Mouse (Mus musculus) hindbrain, embryonic 12.5 days (tissue): ENCODE results near the gene Parp16. TPM values are rescaled to one million over a fixed set of nuclear protein-coding genes. Genes with fewer than 3 reads are reported as not detected.
"Not testable (repeated sequence)": the region's sequence is repeated elsewhere in the genome, so short reads cannot be mapped to it uniquely, and the experiment has no call there.

Experiments
- ATAC-seq: fragments of 200-750 bp; cut with Nextera tagmentation; 2 replicates; pipeline ENCODE4 v1.8.0; 2017; ENCODE audit warnings: moderate TSS enrichment; ENCODE audit not compliant: low FRiP score
- H3K27ac ChIP-seq: fragments of 300-500 bp; sonication (generic); 2 replicates; pipeline ENCODE4 v1.5.1; 2016; ENCODE audit warnings: mild to moderate bottlenecking
- H3K27me3 ChIP-seq: fragments of 300-500 bp; sonication (generic); 2 replicates; pipeline ENCODE4 v1.6.1; 2016; ENCODE audit warnings: mild to moderate bottlenecking
- H3K36me3 ChIP-seq: fragments of 300-500 bp; sonication (generic); 2 replicates; pipeline ENCODE4 v1.6.1; 2016; ENCODE audit warnings: mild to moderate bottlenecking
- H3K4me1 ChIP-seq: fragments of 300-500 bp; sonication (generic); 2 replicates; pipeline ENCODE4 v1.6.1; 2016
- H3K4me2 ChIP-seq: fragments of 300-500 bp; sonication (generic); replicated peaks from 2 replicates; pipeline ENCODE4 v1.6.1; 2016; ENCODE audit warnings: mild to moderate bottlenecking
- H3K4me3 ChIP-seq: fragments of 300-500 bp; sonication (generic); 2 replicates; pipeline ENCODE4 v1.5.1; 2016; ENCODE audit warnings: mild to moderate bottlenecking
- H3K9ac ChIP-seq: fragments of 300-500 bp; sonication (generic); 2 replicates; pipeline ENCODE4 v1.6.1; 2016; ENCODE audit warnings: mild to moderate bottlenecking, moderate library complexity
- H3K9me3 ChIP-seq: fragments of 300-500 bp; sonication (generic); replicated peaks from 2 replicates; pipeline ENCODE4 v1.6.1; 2016; ENCODE audit warnings: mild to moderate bottlenecking
- WGBS: fragments of 180-500 bp; shearing (Covaris S2); methylation state at CpG from one replicate; pipeline ENCODE4 v1.1.7; 2016; 5-methylcytosine and 5-hydroxymethylcytosine counted together
- polyA plus RNA-seq: library from polyadenylated mRNA; unstranded; fragments of >200 nt; fragmentation: Nextera tagmentation; extraction: Ambion mirVana; gene quantifications from 2 replicates; pipeline ENCODE4 v1.2.1, GENCODE M21; 2016

Gene Parp16
- polyA plus RNA-seq, 1 experiment from 2014 or later, result 5.8 TPM

- Histone ChIP-seq H3K36me3 (no peaks in the 10 kb centered on the region), H3K9ac (no peak overlapping the region), H3K9me3 (no peaks in the 10 kb centered on the region), H3K4me1 (peaks cover 11% of the 10 kb centered on the region), H3K4me3 (no peak overlapping the region), H3K4me2 (no peak overlapping the region), H3K27me3 (no peaks in the 10 kb centered on the region), H3K27ac (no peak overlapping the region)
- 68% methylated on average over 6 of the region's 6 CpGs for WGBS
- ATAC-seq, result no peak
Observed at GRCm38 (mm10) chr9:65217661-65218060, 22.5 kb downstream of the Parp16 start.

DNA sequence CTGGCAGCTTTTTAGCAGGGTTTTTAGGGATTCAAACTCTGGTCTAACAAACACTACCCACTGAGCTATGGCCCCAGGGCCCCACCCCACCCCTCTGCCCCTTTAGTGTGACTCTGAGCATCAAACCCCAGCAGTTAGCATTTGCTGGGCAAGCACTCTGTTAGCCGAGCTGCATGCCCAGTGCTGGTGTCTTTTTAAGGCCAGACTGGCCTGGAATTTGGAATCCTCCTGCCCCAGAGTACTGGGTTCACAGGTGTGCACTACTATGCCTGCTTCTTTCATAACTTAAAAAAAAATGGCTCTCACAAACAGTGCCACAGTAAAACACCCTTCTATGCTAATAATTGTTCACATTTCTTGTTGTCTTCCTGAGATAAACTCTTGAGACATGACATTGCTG is 23.8 kb downstream of the Parp16 start:
- Histone ChIP-seq H3K4me2 (no peak overlapping the region), H3K27me3 (no peaks in the 10 kb centered on the region), H3K9me3 (no peaks in the 10 kb centered on the region), H3K27ac (no peak overlapping the region), H3K4me1 (peaks cover 11% of the 10 kb centered on the region), H3K9ac (no peak overlapping the region), H3K36me3 (no peaks in the 10 kb centered on the region), H3K4me3 (no peak overlapping the region)
- ATAC-seq, result no peak
- 71% methylated on average over 1 of the region's 1 CpGs for whole genome bisulfite sequencing

DNA sequence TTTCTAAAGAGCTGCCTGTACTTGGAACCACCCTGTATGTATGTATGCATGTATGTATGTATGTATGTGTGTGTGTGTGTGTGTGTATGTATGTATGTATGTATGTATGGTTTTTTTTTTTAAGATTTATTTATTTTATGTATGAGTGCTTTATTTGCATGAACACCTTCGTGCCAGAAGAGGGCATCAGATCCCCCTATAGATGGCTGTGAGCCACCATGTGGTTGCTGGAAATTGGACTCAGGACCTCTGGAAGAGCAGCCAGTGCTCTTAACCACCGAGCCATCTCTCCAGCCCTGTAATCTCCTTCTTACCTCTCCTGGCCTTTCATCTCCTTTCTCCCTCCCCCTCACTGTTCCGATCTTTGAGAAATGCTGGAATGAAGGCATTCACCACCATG is 25.2 kb downstream of the Parp16 start:
- H3K9me3 ChIP-seq, H3K4me2 ChIP-seq, H3K4me3 ChIP-seq, H3K4me1 ChIP-seq, H3K27ac ChIP-seq, H3K36me3 ChIP-seq, ATAC-seq, H3K27me3 ChIP-seq, H3K9ac ChIP-seq: not testable (repeated sequence)
- WGBS, result 52% methylated on average over 3 of the region's 3 CpGs

GRCm38 (mm10) chr9:65223927-65224326 is 28.8 kb downstream of the Parp16 start:
- Histone ChIP-seq H3K4me2 (no peak overlapping the region), H3K4me3 (no peak overlapping the region), H3K27me3 (no peaks in the 10 kb centered on the region), H3K9me3 (no peaks in the 10 kb centered on the region), H3K27ac (no peak overlapping the region), H3K36me3 (no peaks in the 10 kb centered on the region), H3K9ac (no peak overlapping the region), H3K4me1 (no peaks in the 10 kb centered on the region)
- no peak for ATAC-seq
- WGBS, result 86% methylated on average over 6 of the region's 6 CpGs

- H3K27me3 ChIP-seq, result no peaks in the 10 kb centered on the region
- no peak overlapping the region for H3K27ac ChIP-seq
- WGBS, result 45% methylated on average over 4 of the region's 4 CpGs
- H3K9me3 ChIP-seq, result no peaks in the 10 kb centered on the region
- no peak overlapping the region for H3K9ac ChIP-seq
- no peak for ATAC-seq
- no peak overlapping the region for H3K4me3 ChIP-seq
- no peak overlapping the region for H3K4me2 ChIP-seq
- no peaks in the 10 kb centered on the region for H3K4me1 ChIP-seq
- no peaks in the 10 kb centered on the region for H3K36me3 ChIP-seq
Observed at GRCm38 (mm10) chr9:65225795-65226194, 30.6 kb downstream of the Parp16 start.

GRCm38 (mm10) chr9:65230250-65230649 is 35.1 kb downstream of the Parp16 start:
- no peaks in the 10 kb centered on the region for H3K9me3 ChIP-seq
- 75% methylated on average over 6 of the region's 6 CpGs for WGBS
- no peak overlapping the region for H3K9ac ChIP-seq
- ATAC-seq, result no peak
- no peaks in the 10 kb centered on the region for H3K36me3 ChIP-seq
- H3K4me3 ChIP-seq, result no peak overlapping the region
- H3K27ac ChIP-seq, result peak overlapping the region; percentile 65; the same call in 1 of the 2 replicates
- H3K4me2 ChIP-seq, result no peak overlapping the region
- peaks cover 4% of the 10 kb centered on the region; the same call in 1 of the 2 replicates for H3K4me1 ChIP-seq
- no peaks in the 10 kb centered on the region for H3K27me3 ChIP-seq

DNA sequence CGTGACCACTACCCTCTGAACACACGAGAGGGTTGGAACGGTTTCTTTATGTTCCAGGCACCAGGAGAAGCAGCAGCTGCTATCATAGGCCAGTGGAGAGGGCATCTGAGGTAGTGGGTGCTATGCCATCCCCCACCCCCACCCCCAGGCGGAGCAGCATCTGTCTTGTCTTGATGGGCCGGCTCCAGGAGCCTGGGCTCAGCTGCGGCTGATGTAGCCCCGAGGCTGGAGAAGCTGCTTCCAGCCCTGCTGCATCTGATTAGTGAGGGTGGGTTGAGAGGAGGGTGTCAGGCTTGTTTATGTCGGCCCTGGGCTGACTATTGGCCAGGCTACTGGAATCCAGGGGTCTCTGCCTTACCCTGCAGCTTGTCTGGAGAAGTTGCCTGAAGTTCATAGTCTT is 36.1 kb downstream of the Parp16 start:
- Histone ChIP-seq H3K27ac (peak overlapping the region; percentile 65), H3K36me3 (no peaks in the 10 kb centered on the region), H3K9ac (no peak overlapping the region), H3K9me3 (no peaks in the 10 kb centered on the region), H3K4me2 (no peak overlapping the region), H3K4me1 (peaks cover 4% of the 10 kb centered on the region; the same call in 1 of the 2 replicates), H3K27me3 (no peaks in the 10 kb centered on the region), H3K4me3 (no peak overlapping the region)
- WGBS, result 61% methylated on average over 8 of the region's 8 CpGs
- ATAC-seq, result peak; percentile 88

GRCm38 (mm10) chr9:65233243-65233985 is 38.3 kb downstream of the Parp16 start:
- H3K9me3 ChIP-seq, result no peaks in the 10 kb centered on the region
- 89% methylated on average over 9 of the region's 9 CpGs for WGBS
- H3K4me1 ChIP-seq, result peaks cover 8% of the 10 kb centered on the region
- H3K9ac ChIP-seq, result no peak overlapping the region
- no peak for ATAC-seq
- H3K27ac ChIP-seq, result no peak overlapping the region
- H3K27me3 ChIP-seq, result no peaks in the 10 kb centered on the region
- H3K4me2 ChIP-seq, result no peak overlapping the region
- H3K36me3 ChIP-seq, result 0 out of 2 replicates have a peak, but pooled peaks cover 4% of the 10 kb centered on the region
- H3K4me3 ChIP-seq, result no peak overlapping the region

DNA sequence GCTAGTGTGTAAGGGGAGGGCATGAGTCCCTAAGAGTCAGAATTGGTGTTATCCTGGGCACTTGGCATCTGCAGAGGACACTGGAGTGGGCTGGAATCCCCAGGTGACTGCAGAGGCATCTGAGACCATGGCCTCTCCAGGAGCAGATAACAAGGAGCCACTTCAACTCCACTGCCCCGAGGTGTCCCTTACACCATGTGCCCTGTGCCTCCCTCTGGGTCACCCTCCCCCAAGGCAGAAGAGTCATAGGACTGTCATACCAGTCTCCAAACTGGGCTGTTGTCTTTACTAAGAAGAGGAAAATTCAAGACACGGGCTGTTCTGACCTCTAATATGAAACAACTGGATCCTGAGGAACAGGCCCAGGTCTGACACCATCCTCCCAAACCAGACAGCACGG is 39.6 kb downstream of the Parp16 start:
- H3K4me3 ChIP-seq, result no peak overlapping the region
- WGBS, result 88% methylated on average over 3 of the region's 3 CpGs
- H3K4me1 ChIP-seq, result peaks cover 8% of the 10 kb centered on the region
- H3K9ac ChIP-seq, result no peak overlapping the region
- 0 out of 2 replicates have a peak, but pooled peaks cover 4% of the 10 kb centered on the region for H3K36me3 ChIP-seq
- H3K4me2 ChIP-seq, result no peak overlapping the region
- H3K27ac ChIP-seq, result no peak overlapping the region
- no peak for ATAC-seq
- H3K9me3 ChIP-seq, result no peaks in the 10 kb centered on the region
- H3K27me3 ChIP-seq, result no peaks in the 10 kb centered on the region

DNA sequence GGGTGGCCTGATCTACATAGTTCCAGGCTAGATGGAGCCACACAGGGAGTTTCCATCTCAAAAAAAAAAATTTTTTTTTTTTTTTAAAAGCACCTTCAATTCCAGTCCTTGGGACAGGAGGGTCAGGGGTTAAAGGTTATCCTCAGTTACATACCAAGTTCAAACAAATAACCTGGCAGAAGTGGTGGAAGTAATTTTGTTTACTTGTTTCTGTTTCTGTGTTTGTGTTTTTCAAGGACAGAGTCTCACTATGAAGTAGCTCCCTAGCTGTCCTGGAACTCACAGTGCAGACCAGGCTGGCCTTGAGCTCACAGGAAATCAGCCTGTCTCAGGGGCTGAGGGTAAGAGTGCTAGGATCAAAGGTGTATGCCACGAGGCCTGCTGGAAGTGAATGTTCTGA is 40.4 kb downstream of the Parp16 start:
- no peaks in the 10 kb centered on the region for H3K9me3 ChIP-seq
- no peak overlapping the region for H3K4me3 ChIP-seq
- 0 out of 2 replicates have a peak, but pooled peaks cover 4% of the 10 kb centered on the region for H3K36me3 ChIP-seq
- WGBS, result 42% methylated on average over 1 of the region's 1 CpGs
- no peak for ATAC-seq
- H3K9ac ChIP-seq, result no peak overlapping the region
- H3K27me3 ChIP-seq, result no peaks in the 10 kb centered on the region
- H3K4me2 ChIP-seq, result no peak overlapping the region
- no peak overlapping the region for H3K27ac ChIP-seq
- H3K4me1 ChIP-seq, result peaks cover 13% of the 10 kb centered on the region

DNA sequence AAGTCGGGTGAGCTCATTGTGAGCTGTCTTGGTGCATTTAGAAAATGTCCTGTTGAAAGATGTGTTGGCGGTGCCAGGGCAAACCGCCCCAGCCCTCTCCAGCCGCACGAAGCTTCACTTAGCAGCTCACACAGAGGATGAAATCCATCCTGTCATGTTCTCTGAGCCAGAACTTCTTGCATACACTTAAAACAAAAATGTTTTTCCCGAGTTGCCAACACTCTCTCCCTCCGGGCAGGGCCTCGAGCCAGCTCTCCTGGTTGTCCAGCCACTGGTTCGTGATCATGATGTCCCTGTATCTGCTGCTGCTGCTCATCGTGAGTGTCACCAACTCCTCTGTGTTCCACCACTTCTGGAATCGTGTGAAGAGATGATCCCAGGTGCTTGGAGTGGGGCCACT is 42.5 kb downstream of the Parp16 start:
- H3K27ac ChIP-seq, result peak overlapping the region; percentile 48; the same call in 1 of the 2 replicates
- no peak overlapping the region for H3K9ac ChIP-seq
- WGBS, result 86% methylated on average over 11 of the region's 11 CpGs
- no peak overlapping the region for H3K4me3 ChIP-seq
- no peak for ATAC-seq
- H3K4me1 ChIP-seq, result peaks cover 16% of the 10 kb centered on the region
- H3K27me3 ChIP-seq, result no peaks in the 10 kb centered on the region
- H3K36me3 ChIP-seq, result 0 out of 2 replicates have a peak, but pooled peaks cover 4% of the 10 kb centered on the region
- no peak overlapping the region for H3K4me2 ChIP-seq
- no peaks in the 10 kb centered on the region for H3K9me3 ChIP-seq

DNA sequence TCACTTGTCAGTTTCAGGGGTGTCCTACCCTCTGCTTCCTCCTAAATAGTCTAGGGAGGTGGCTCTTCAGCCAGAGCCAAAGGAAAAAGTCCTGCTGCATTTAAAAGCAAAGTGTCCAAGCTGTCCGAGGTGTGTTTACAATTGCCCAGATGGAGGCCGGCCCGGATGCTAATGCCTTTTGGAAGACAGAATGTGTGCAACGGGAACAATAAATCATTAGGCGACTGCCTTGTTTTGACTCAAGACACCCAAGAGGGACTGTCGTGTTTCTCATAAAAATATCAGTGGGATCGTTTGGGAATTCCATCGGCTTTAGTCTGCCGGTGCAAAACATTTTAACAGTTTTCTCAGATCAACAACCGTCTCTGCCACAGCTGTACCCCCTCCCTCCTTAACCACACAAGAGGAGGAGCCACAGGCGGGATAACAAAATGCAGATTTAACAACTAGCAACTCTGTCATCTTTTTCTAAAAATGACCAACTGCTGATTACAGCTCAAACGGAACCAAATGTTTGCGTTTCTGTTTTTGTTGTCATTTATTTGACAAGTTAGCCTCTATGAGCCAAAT is 43.1 kb downstream of the Parp16 start:
- Histone ChIP-seq H3K27ac (peak overlapping the region; percentile 6; the same call in 1 of the 2 replicates), H3K4me1 (peaks cover 16% of the 10 kb centered on the region), H3K36me3 (0 out of 2 replicates have a peak, but pooled peaks cover 4% of the 10 kb centered on the region), H3K9ac (no peak overlapping the region), H3K4me2 (no peak overlapping the region), H3K4me3 (no peak overlapping the region), H3K9me3 (no peaks in the 10 kb centered on the region), H3K27me3 (no peaks in the 10 kb centered on the region)
- WGBS, result 56% methylated on average over 13 of the region's 13 CpGs
- ATAC-seq, result no peak

DNA sequence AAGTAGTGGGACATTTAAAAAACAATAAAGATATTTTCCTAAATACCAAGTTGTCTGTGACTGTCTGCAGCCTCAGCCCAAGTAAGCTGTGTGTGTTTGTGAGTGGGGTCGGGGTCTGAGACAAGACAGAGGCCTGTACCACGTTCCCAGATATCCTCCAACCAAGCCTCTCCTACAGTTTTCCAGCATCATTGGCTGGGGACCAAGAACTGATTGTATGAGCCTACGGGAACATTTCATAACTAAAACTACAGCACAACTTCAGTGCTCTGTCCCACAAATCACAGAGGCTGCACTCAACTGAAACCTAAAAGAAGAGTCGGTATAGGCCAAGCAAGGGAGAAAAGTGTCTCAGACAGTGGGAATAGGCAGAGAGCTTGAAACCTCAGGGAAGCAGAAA is 44.0 kb downstream of the Parp16 start:
- ATAC-seq, result no peak
- peaks cover 14% of the 10 kb centered on the region for H3K4me1 ChIP-seq
- WGBS, result 94% methylated on average over 4 of the region's 4 CpGs
- no peak overlapping the region for H3K27ac ChIP-seq
- H3K4me2 ChIP-seq, result no peak overlapping the region
- no peaks in the 10 kb centered on the region for H3K27me3 ChIP-seq
- H3K36me3 ChIP-seq, result 0 out of 2 replicates have a peak, but pooled peaks cover 4% of the 10 kb centered on the region
- no peak overlapping the region for H3K9ac ChIP-seq
- H3K9me3 ChIP-seq, result no peaks in the 10 kb centered on the region
- no peak overlapping the region for H3K4me3 ChIP-seq
